Mouse (Mus musculus) adrenal gland, adult 18-20 months (tissue): ENCODE measurements at regions not wholly inside any gene's neighbourhood (a gene's known extent, or its start where the extent isn't known, plus 50 kb on each side); places are given as distances from the start of the nearest gene placed in this dataset.
A peak's percentile ranks its signal among the peaks of the same experiment; 100 is the strongest.

Experiments
- DNase-seq, 2 experiments: peaks; one replicate each; pipeline ENCODE4 v3.0.0; 2021 to 2022; ENCODE audit warnings: low spot score in 2 of 2

GRCm38 (mm10) chr8:92518486-92518885 lies 155.6 kb upstream of the Irx6 start:
- no peak for DNase-seq

GRCm38 (mm10) chr8:92522519-92522918 lies 151.6 kb upstream of the Irx6 start:
- no peak for DNase-seq

- DNase-seq = no peak
Measured at GRCm38 (mm10) chr8:92529756-92530155, 144.3 kb upstream of the Irx6 start.

GRCm38 (mm10) chr8:92540636-92541035 lies 133.5 kb upstream of the Irx6 start:
- DNase-seq = no peak

- no peak for DNase-seq
Measured at GRCm38 (mm10) chr8:92545347-92546059, 128.6 kb upstream of the Irx6 start.

- DNase-seq = no peak
Measured at GRCm38 (mm10) chr8:92555140-92555539, 118.9 kb upstream of the Irx6 start.

GRCm38 (mm10) chr8:92555631-92556030 lies 118.5 kb upstream of the Irx6 start:
- DNase-seq = no peak

GRCm38 (mm10) chr8:92562471-92562870 lies 111.6 kb upstream of the Irx6 start:
- DNase-seq = no peak

- DNase-seq = no peak
Measured at GRCm38 (mm10) chr8:92562962-92563361, 111.1 kb upstream of the Irx6 start.

GRCm38 (mm10) chr8:92569650-92570049 lies 104.4 kb upstream of the Irx6 start:
- DNase-seq = no peak

GRCm38 (mm10) chr8:92579446-92579845 lies 94.6 kb upstream of the Irx6 start:
- DNase-seq = no peak

GRCm38 (mm10) chr8:92581051-92581450 lies 93.0 kb upstream of the Irx6 start:
- DNase-seq = no peak

GRCm38 (mm10) chr8:92600766-92601165 lies 73.3 kb upstream of the Irx6 start:
- DNase-seq = no peak

GRCm38 (mm10) chr8:92602973-92603372 lies 71.1 kb upstream of the Irx6 start:
- DNase-seq = no peak

GRCm38 (mm10) chr8:92605631-92606030 lies 68.5 kb upstream of the Irx6 start:
- DNase-seq = no peak

- DNase-seq = no peak
Measured at GRCm38 (mm10) chr8:92607604-92608003, 66.5 kb upstream of the Irx6 start.

- DNase-seq = no peak
Measured at GRCm38 (mm10) chr8:92609908-92610307, 64.2 kb upstream of the Irx6 start.

- no peak for DNase-seq
Measured at GRCm38 (mm10) chr8:92610487-92611059, 63.5 kb upstream of the Irx6 start.

- DNase-seq = peak in 1 of 2 experiments; percentile 23
Measured at GRCm38 (mm10) chr8:92613486-92613885, 60.6 kb upstream of the Irx6 start.

GRCm38 (mm10) chr8:92616341-92617115 lies 57.6 kb upstream of the Irx6 start:
- no peak for DNase-seq

GRCm38 (mm10) chr8:92618281-92618680 lies 55.8 kb upstream of the Irx6 start:
- no peak for DNase-seq
